Mouse (Mus musculus) liver, postnatal 0 days (tissue): ENCODE data around the gene Slc16a10.

ENCODE experiments used
- CTCF ChIP-seq: sonication (generic); IDR thresholded peaks from 2 replicates; pipeline ENCODE4 v1.5.1; 2016; ENCODE audit warnings: antibody characterized with exemption, low read depth
- EP300 ChIP-seq: IDR thresholded peaks from 2 replicates; pipeline ENCODE4 v1.6.1; 2016; ENCODE audit warnings: antibody characterized with exemption, low read depth, mild to moderate bottlenecking

GRCm38 (mm10) chr10:40094752-40095151 is 47.3 kb downstream of the Slc16a10 start:
- TF ChIP-seq CTCF (no peak), EP300 (no peak)
